Mouse (Mus musculus) forebrain, embryonic 11.5 days (tissue): ENCODE measurements around the gene Zfp977. TPM values are rescaled to one million over a fixed set of nuclear protein-coding genes. Genes with fewer than 3 reads are reported as not detected.
"Not testable (repeated sequence)": the region's sequence is repeated elsewhere in the genome, so short reads cannot be mapped to it uniquely, and the experiment has no call there.

Experiments used
- ATAC-seq: fragments of 200-750 bp; cut with Nextera tagmentation; replicated peaks from 2 replicates; pipeline ENCODE4 v1.8.0; 2017; ENCODE audit warnings: moderate TSS enrichment; ENCODE audit not compliant: low FRiP score
- DNase-seq: peaks from one replicate; pipeline ENCODE4 v3.0.0-alpha.2; 2017; ENCODE audit warnings: low spot score
- H3K27ac ChIP-seq: fragments of 300-500 bp; sonication (generic); 2 replicates; pipeline ENCODE4 v1.5.1; 2014; ENCODE audit warnings: low read depth, low read length
- H3K27me3 ChIP-seq: fragments of 300-500 bp; sonication (generic); 2 replicates; pipeline ENCODE4 v1.6.1; 2014; ENCODE audit warnings: mild to moderate bottlenecking, low read length, mixed read lengths; ENCODE audit not compliant: control insufficient read depth, insufficient read depth
- H3K36me3 ChIP-seq: fragments of 300-500 bp; sonication (generic); 2 replicates; pipeline ENCODE4 v1.6.1; 2014; ENCODE audit warnings: mild to moderate bottlenecking, low read length, moderate library complexity, mixed read lengths; ENCODE audit not compliant: control insufficient read depth, insufficient read depth
- H3K4me1 ChIP-seq: fragments of 300-500 bp; sonication (generic); replicated peaks from 2 replicates; pipeline ENCODE4 v1.6.1; 2014; ENCODE audit warnings: low read length, mixed read lengths; ENCODE audit not compliant: control insufficient read depth, insufficient read depth
- H3K4me2 ChIP-seq: fragments of 300-500 bp; sonication (generic); 2 replicates; pipeline ENCODE4 v1.6.1; 2014; ENCODE audit warnings: low read depth, mild to moderate bottlenecking, low read length, moderate library complexity, mixed read lengths; ENCODE audit not compliant: severe bottlenecking
- H3K4me3 ChIP-seq: fragments of 300-500 bp; sonication (generic); 2 replicates; pipeline ENCODE4 v1.5.1; 2014; ENCODE audit warnings: low read depth, low read length
- H3K9ac ChIP-seq: fragments of 300-500 bp; sonication (generic); 2 replicates; pipeline ENCODE4 v1.6.1; 2014; ENCODE audit warnings: low read length
- H3K9me3 ChIP-seq: fragments of 300-500 bp; sonication (generic); 2 replicates; pipeline ENCODE4 v1.6.1; 2016; ENCODE audit warnings: low read length, mixed read lengths; ENCODE audit not compliant: control insufficient read depth
- WGBS: fragments of 180-500 bp; shearing (Covaris S2); extraction: QIAGEN DNeasy Blood & Tissue Kit; methylation state at CpG from one replicate; pipeline ENCODE4 v1.1.7; 2014; 5-methylcytosine and 5-hydroxymethylcytosine counted together
- microRNA-seq: library from miRNA; unstranded; fragments of <30 nt; microRNA quantifications from one replicate; pipeline ENCODE4, GENCODE M21; 2016; ENCODE audit not compliant: insufficient number of aligned reads
- polyA plus RNA-seq: library from polyadenylated mRNA; unstranded; fragments of >200 nt; fragmentation: Nextera tagmentation; extraction: Ambion mirVana; gene quantifications from 2 replicates; pipeline ENCODE4 v1.2.1, GENCODE M21; 2014

Gene Zfp977
- 0.93 and 1.5 TPM in 2 replicates for polyA plus RNA-seq

GRCm38 (mm10) chr7:42592413-42592812 is at the start of gene Zfp977:
TSS of gene Zfp977 (minus strand) at chr7:42592547.
- H3K4me1 ChIP-seq, H3K4me3 ChIP-seq, H3K36me3 ChIP-seq, DNase-seq, H3K27ac ChIP-seq, H3K4me2 ChIP-seq, H3K9ac ChIP-seq, H3K27me3 ChIP-seq, ATAC-seq, H3K9me3 ChIP-seq: not testable (repeated sequence)
- 87% methylated on average over 11 of the region's 11 CpGs for WGBS

GRCm38 (mm10) chr7:42631031-42631430 is 38.7 kb upstream of the Zfp977 start:
- H3K27ac ChIP-seq, H3K9me3 ChIP-seq, H3K36me3 ChIP-seq, H3K27me3 ChIP-seq, H3K4me1 ChIP-seq, H3K4me2 ChIP-seq, ATAC-seq, H3K9ac ChIP-seq, H3K4me3 ChIP-seq, DNase-seq: not testable (repeated sequence)

GRCm38 (mm10) chr7:42595666-42596065 is 3.3 kb upstream of the Zfp977 start:
- DNase-seq, H3K4me2 ChIP-seq, H3K4me3 ChIP-seq, H3K27ac ChIP-seq, H3K9me3 ChIP-seq, H3K4me1 ChIP-seq, ATAC-seq, H3K9ac ChIP-seq, H3K36me3 ChIP-seq, H3K27me3 ChIP-seq: not testable (repeated sequence)

GRCm38 (mm10) chr7:42591311-42591710 is 1.0 kb downstream of the Zfp977 start:
- not testable (repeated sequence) for ATAC-seq

GRCm38 (mm10) chr7:42578488-42578887 is 13.9 kb downstream of the Zfp977 start, which contains the start of gene Gm21028:
TSS of gene Gm21028 (minus strand) at chr7:42578588.
- no peak within 1 kb of the TSS for H3K9ac ChIP-seq
- ATAC-seq = no peak
- no peak within 1 kb of the TSS for H3K4me2 ChIP-seq
- H3K4me1 ChIP-seq = no peaks in the 10 kb centered on the region
- H3K36me3 ChIP-seq = no peaks in the 10 kb centered on the region
- H3K27ac ChIP-seq = no peak within 1 kb of the TSS
- no peaks in the 10 kb centered on the region; the same call in 1 of the 2 replicates for H3K9me3 ChIP-seq
- DNase-seq = no peak
- H3K4me3 ChIP-seq = no peak within 1 kb of the TSS
- WGBS = 93% methylated on average over 5 of the region's 5 CpGs
- no peaks in the 10 kb centered on the region for H3K27me3 ChIP-seq

More at GRCm38 (mm10) chr7:42591311-42591710, 1.0 kb downstream of the Zfp977 start:
- H3K27ac ChIP-seq, H3K36me3 ChIP-seq, H3K27me3 ChIP-seq, H3K4me1 ChIP-seq, H3K9ac ChIP-seq, H3K9me3 ChIP-seq, H3K4me3 ChIP-seq, DNase-seq, H3K4me2 ChIP-seq: not testable (repeated sequence)

GRCm38 (mm10) chr7:42551766-42552165 is 40.6 kb downstream of the Zfp977 start:
- Histone ChIP-seq H3K9me3 (no peaks in the 10 kb centered on the region; the same call in none of the 2 replicates), H3K4me3 (no peak overlapping the region), H3K27ac (no peak overlapping the region), H3K4me1 (no peaks in the 10 kb centered on the region), H3K36me3 (no peaks in the 10 kb centered on the region), H3K27me3 (no peaks in the 10 kb centered on the region), H3K4me2 (no peak overlapping the region), H3K9ac (no peak overlapping the region)
- WGBS = 86% methylated on average over 3 of the region's 3 CpGs
- DNase-seq (no peak), ATAC-seq (no peak)

Small RNA genes within 50 kb of the gene (microRNA-seq; reads per million reads assigned to microRNA genes)
- gene Gm24938 = not detected

Other genes starting within 250 kb of the Zfp977 start
- gene 4933421I07Rik, start 144.4 kb downstream of the Zfp977 start, polyA plus RNA-seq = not detected in 2 replicates
- 13.6 and 13.9 TPM in 2 replicates for gene Zfp141, start 86.8 kb downstream of the Zfp977 start, polyA plus RNA-seq
- gene Gm21028, start 14.0 kb downstream of the Zfp977 start, polyA plus RNA-seq = not detected in 2 replicates
- 1.3 and 1.6 TPM in 2 replicates for gene Zfp976, start 50.0 kb upstream of the Zfp977 start, polyA plus RNA-seq
- gene Zfp975, start 100.2 kb upstream of the Zfp977 start, polyA plus RNA-seq = 6.1 and 7.1 TPM in 2 replicates
- not detected in 2 replicates for gene Gm17067, start 134.5 kb upstream of the Zfp977 start, polyA plus RNA-seq
- not detected in 2 replicates for gene Vmn2r62, start 201.0 kb upstream of the Zfp977 start, polyA plus RNA-seq